In genomic region chr19:3645318-3645717, GRCm38 (mm10) we compare ENCODE assay signal across 20 mouse cellular contexts. TPM values are rescaled to one million over a fixed set of nuclear protein-coding genes. Genes with fewer than 3 reads are reported as not detected.
A peak's percentile ranks its signal among the peaks of the same experiment; 100 is the strongest.
DNase-seq lines count a peak whose midpoint lies in the region; ATAC-seq and TF ChIP-seq lines count a peak whose summit lies in the region.
"Had no signal": no experiment of that assay in that cellular context is flagged by ENCODE, and none has a peak within 500 bp of the region (broad histone marks: within the 10 kb centered on the region; RNA-seq: fewer than 3 reads in every experiment).

No protein-coding gene starts in this region.

- DNase-seq in embryonic facial prominence, embryonic 10.5 days (ENCODE audit: low spot score) = no peak
- DNase-seq in heart, postnatal 10 days = no peak
- DNase-seq in liver, adult 2 months (ENCODE audit: extremely low read depth, low read depth, low spot score) = no peak
- DNase-seq in layer of hippocampus, adult 18-20 months (ENCODE audit: low spot score in 2 of 2) = no peak
- DNase-seq: adrenal gland, adult 8-10 months; cerebellum, adult 9-10 months; gastrocnemius, postnatal 25 days; liver, embryonic 13.5 days; right cerebral cortex, postnatal 25 days had no signal

- no peak overlapping the region for H3K4me2 ChIP-seq in embryonic facial prominence, embryonic 13.5 days
- H3K4me2 ChIP-seq in heart, embryonic 16.5 days (ENCODE audit: low read depth, low read length) = no peak overlapping the region
- no peak overlapping the region for H3K4me2 ChIP-seq in liver, embryonic 12.5 days
- H3K4me2 ChIP-seq: forebrain, embryonic 13.5 days; hindbrain, embryonic 15.5 days; liver, embryonic 13.5 days; stomach, embryonic 15.5 days had no signal

- H3K27ac ChIP-seq in embryonic facial prominence, embryonic 13.5 days = 0 out of 2 replicates have a peak overlapping the region, but pooled peaks have one; percentile 9
- H3K27ac ChIP-seq in embryonic facial prominence, embryonic 10.5 days (replicated peaks) = no peak overlapping the region
- H3K27ac ChIP-seq in heart, embryonic 16.5 days (ENCODE audit: low read length) = peak overlapping the region; percentile 31; the same call in 1 of the 2 replicates
- peak overlapping the region; percentile 42 for H3K27ac ChIP-seq in liver, adult 2 months (replicated peaks; ENCODE audit: insufficient read depth, low read depth, low read length)
- H3K27ac ChIP-seq in liver, embryonic 12.5 days = no peak overlapping the region
- peak overlapping the region; percentile 77 for H3K27ac ChIP-seq in brown adipose tissue, adult 24 weeks (replicated peaks; ENCODE audit: low read depth, low read length)
- H3K27ac ChIP-seq: forebrain, embryonic 13.5 days; hindbrain, embryonic 15.5 days; liver, embryonic 13.5 days; macrophage; stomach, embryonic 15.5 days had no signal

- 91% methylated on average over 4 of the region's 4 CpGs for WGBS in embryonic facial prominence, embryonic 13.5 days
- WGBS in embryonic facial prominence, embryonic 10.5 days = 86% methylated on average over 4 of the region's 4 CpGs
- 70% methylated on average over 4 of the region's 4 CpGs for WGBS in heart, embryonic 16.5 days
- WGBS in liver, adult 2 months = 73% methylated on average over 4 of the region's 4 CpGs
- WGBS in liver, embryonic 12.5 days (ENCODE audit: insufficient replicate concordance) = 60% methylated on average over 4 of the region's 4 CpGs

- 0 out of 2 replicates have a peak, but pooled peaks cover 5% of the 10 kb centered on the region for H3K79me2 ChIP-seq in liver, adult 2 months (ENCODE audit: control insufficient read depth, insufficient read depth, low read length)

- intact Hi-C loops in heart, postnatal 10 days (cut with DNase I) = no loop called here

- TF ChIP-seq POLR2A in liver, adult 2 months (IDR thresholded peaks at IDR 0.05; ENCODE audit: extremely low read depth, insufficient read depth, low read length) = no peak

- H3K4me1 ChIP-seq in embryonic facial prominence, embryonic 13.5 days = peaks cover 39% of the 10 kb centered on the region
- peaks cover 55% of the 10 kb centered on the region for H3K4me1 ChIP-seq in embryonic facial prominence, embryonic 10.5 days
- peaks cover 20% of the 10 kb centered on the region for H3K4me1 ChIP-seq in heart, embryonic 16.5 days (ENCODE audit: control insufficient read depth, insufficient read depth, low read length)
- peaks cover 4% of the 10 kb centered on the region; the same call in 1 of the 2 replicates for H3K4me1 ChIP-seq in liver, adult 2 months (ENCODE audit: control insufficient read depth, insufficient read depth, low read length)
- H3K4me1 ChIP-seq in liver, embryonic 12.5 days = peaks cover 15% of the 10 kb centered on the region
- H3K4me1 ChIP-seq in brown adipose tissue, adult 24 weeks (ENCODE audit: control insufficient read depth, insufficient read depth, insufficient read length, low read length) = peaks cover 51% of the 10 kb centered on the region

- H3K9ac ChIP-seq in embryonic facial prominence, embryonic 13.5 days = no peak overlapping the region
- H3K9ac ChIP-seq in heart, embryonic 16.5 days (ENCODE audit: low read length) = no peak overlapping the region
- no peak overlapping the region for H3K9ac ChIP-seq in liver, adult 2 months (ENCODE audit: low read depth, low read length)
- H3K9ac ChIP-seq in liver, embryonic 12.5 days = no peak overlapping the region
- H3K9ac ChIP-seq: forebrain, embryonic 13.5 days; hindbrain, embryonic 15.5 days; liver, embryonic 13.5 days; stomach, embryonic 15.5 days had no signal

- no peak for ATAC-seq in embryonic facial prominence, embryonic 13.5 days (ENCODE audit: insufficient number of reproducible peaks, insufficient read depth, low FRiP score, low TSS enrichment, low read depth)
- no peak for ATAC-seq in heart, embryonic 16.5 days (replicated peaks; ENCODE audit: extremely low read depth, insufficient read depth, low FRiP score)
- ATAC-seq in liver, embryonic 12.5 days = no peak
- ATAC-seq: forebrain, embryonic 13.5 days had no signal

- H3K36me3 ChIP-seq in embryonic facial prominence, embryonic 13.5 days = peaks cover 69% of the 10 kb centered on the region
- H3K36me3 ChIP-seq in embryonic facial prominence, embryonic 10.5 days (replicated peaks) = peaks cover 94% of the 10 kb centered on the region
- peaks cover 13% of the 10 kb centered on the region for H3K36me3 ChIP-seq in heart, embryonic 16.5 days (ENCODE audit: control insufficient read depth, insufficient read depth)
- H3K36me3 ChIP-seq in liver, adult 2 months (ENCODE audit: control insufficient read depth, insufficient read depth, low read length) = peaks cover 9% of the 10 kb centered on the region
- H3K36me3 ChIP-seq in liver, embryonic 12.5 days = peaks cover 79% of the 10 kb centered on the region
- H3K36me3 ChIP-seq: hindbrain, embryonic 15.5 days had no signal

- TF ChIP-seq CTCF in liver, adult 2 months (IDR thresholded peaks at IDR 0.05; ENCODE audit: low read depth, low read length) = no peak

- H3K4me3 ChIP-seq in embryonic facial prominence, embryonic 13.5 days = no peak overlapping the region
- no peak overlapping the region for H3K4me3 ChIP-seq in embryonic facial prominence, embryonic 10.5 days
- H3K4me3 ChIP-seq in heart, embryonic 16.5 days (ENCODE audit: low read length) = no peak overlapping the region
- H3K4me3 ChIP-seq in liver, adult 2 months (ENCODE audit: insufficient read depth, low read depth, low read length) = no peak overlapping the region
- no peak overlapping the region for H3K4me3 ChIP-seq in liver, embryonic 12.5 days
- H3K4me3 ChIP-seq in brown adipose tissue, adult 24 weeks (ENCODE audit: insufficient read depth, low read depth, low read length) = no peak overlapping the region
- H3K4me3 ChIP-seq: erythroblast, embryonic 14.5 days; forebrain, embryonic 13.5 days; hindbrain, embryonic 15.5 days; limb, embryonic 10.5 days; liver, embryonic 13.5 days; midbrain, embryonic 10.5 days; stomach, embryonic 15.5 days had no signal

- H3K27me3 ChIP-seq in embryonic facial prominence, embryonic 13.5 days = no peaks in the 10 kb centered on the region
- H3K27me3 ChIP-seq in embryonic facial prominence, embryonic 10.5 days (replicated peaks; ENCODE audit: low read depth, poor library complexity, severe bottlenecking) = no peaks in the 10 kb centered on the region
- no peaks in the 10 kb centered on the region for H3K27me3 ChIP-seq in heart, embryonic 16.5 days (ENCODE audit: control insufficient read depth, insufficient read depth, low read length)
- H3K27me3 ChIP-seq in liver, adult 2 months (ENCODE audit: control insufficient read depth, insufficient read depth, low read length) = no peaks in the 10 kb centered on the region
- no peaks in the 10 kb centered on the region for H3K27me3 ChIP-seq in liver, embryonic 12.5 days (replicated peaks)
- H3K27me3 ChIP-seq: forebrain, embryonic 13.5 days; hindbrain, embryonic 15.5 days; liver, embryonic 13.5 days; stomach, embryonic 15.5 days had no signal

- H3K9me3 ChIP-seq in embryonic facial prominence, embryonic 13.5 days = no peaks in the 10 kb centered on the region
- H3K9me3 ChIP-seq in embryonic facial prominence, embryonic 10.5 days = no peaks in the 10 kb centered on the region
- no peaks in the 10 kb centered on the region for H3K9me3 ChIP-seq in heart, embryonic 16.5 days (replicated peaks; ENCODE audit: control insufficient read depth, low read length)
- no peaks in the 10 kb centered on the region for H3K9me3 ChIP-seq in liver, embryonic 12.5 days (replicated peaks)
- H3K9me3 ChIP-seq: forebrain, embryonic 13.5 days; hindbrain, embryonic 15.5 days; limb, embryonic 10.5 days; liver, embryonic 13.5 days; midbrain, embryonic 10.5 days; stomach, embryonic 15.5 days had no signal

RNA-seq across cellular contexts. Expression of gene Lrp5, which starts 41.0 kb away (rescaled TPM):
- 7.3 and 7.9 TPM in 2 replicates for polyA plus RNA-seq in embryonic facial prominence, embryonic 13.5 days (2015; fragmentation: Nextera tagmentation; extraction: Ambion mirVana)
- polyA plus RNA-seq in embryonic facial prominence, embryonic 10.5 days (2016; fragmentation: Nextera tagmentation; extraction: Ambion mirVana) = 5.5 and 5.6 TPM in 2 replicates
- polyA plus RNA-seq in heart, embryonic 16.5 days (2015; fragmentation: Nextera tagmentation; extraction: Ambion mirVana) = 3.1 and 3.7 TPM in 2 replicates
- total RNA-seq in heart, postnatal 10 days (2021) = 10 to 100 TPM; 50.6 to 51.0 TPM
- 14.1 and 23.2 TPM in 2 replicates for total RNA-seq in liver, adult 2 months (2014; rRNA removed)
- polyA plus RNA-seq in liver, adult 2 months (2012; rRNA removed) = 32.6 and 42.4 TPM in 2 replicates
- 2.7 TPM in 2 replicates for polyA plus RNA-seq in liver, embryonic 12.5 days (2016; fragmentation: Nextera tagmentation; extraction: Ambion mirVana)
- polyA plus RNA-seq in brown adipose tissue, adult 24 weeks (2012; ENCODE audit: insufficient read depth, insufficient read length, missing spikeins) = 13.2 TPM in 2 replicates
- 10 to 100 TPM in 1 of 2 experiments, 1 to 10 TPM in 1; 9.2 to 10.4 TPM for total RNA-seq in layer of hippocampus, adult 18-20 months (2021)

Comparison
In these comparisons a context has a peak if more than half of its experiments do, and no peak if none do; other contexts are left out.
1. H3K27ac ChIP-seq: peak in embryonic facial prominence, embryonic 13.5 days (single experiment), heart, embryonic 16.5 days (single experiment), liver, adult 2 months (single experiment) and brown adipose tissue, adult 24 weeks (single experiment); none in embryonic facial prominence, embryonic 10.5 days (single experiment) and liver, embryonic 12.5 days (single experiment).